Mouse (Mus musculus) myocyte (in vitro differentiated cells): Measurements from ENCODE around the gene Hdgfl2.

Experiments
- E2F4 ChIP-seq: IDR thresholded peaks from one replicate; pipeline ENCODE4 v1.6.1; 2011; ENCODE audit warnings: mild to moderate bottlenecking, control low read depth, moderate library complexity; ENCODE audit not compliant: insufficient read depth
- MAX ChIP-seq: IDR thresholded peaks from one replicate; pipeline ENCODE4 v1.6.1; 2011; ENCODE audit warnings: low read depth, mild to moderate bottlenecking, control low read depth
- MYOG ChIP-seq, 3 experiments: IDR thresholded peaks; one replicate each; pipeline ENCODE4 v1.6.1; 2011; ENCODE audit warnings: control low read depth in 2 of 3, low read depth in 2 of 3, mild to moderate bottlenecking in 2 of 3; ENCODE audit not compliant: insufficient read length in 2 of 3, control insufficient read depth in 1 of 3, insufficient read depth in 1 of 3
- POLR2A ChIP-seq: IDR thresholded peaks from one replicate; pipeline ENCODE4 v1.6.1; 2011; ENCODE audit warnings: low read depth, mild to moderate bottlenecking, control low read depth, moderate library complexity; ENCODE audit not compliant: insufficient read length
- TCF3 ChIP-seq: IDR thresholded peaks from one replicate; pipeline ENCODE4 v1.6.1; 2011; ENCODE audit warnings: low read depth, control low read depth; ENCODE audit not compliant: insufficient read length

DNA sequence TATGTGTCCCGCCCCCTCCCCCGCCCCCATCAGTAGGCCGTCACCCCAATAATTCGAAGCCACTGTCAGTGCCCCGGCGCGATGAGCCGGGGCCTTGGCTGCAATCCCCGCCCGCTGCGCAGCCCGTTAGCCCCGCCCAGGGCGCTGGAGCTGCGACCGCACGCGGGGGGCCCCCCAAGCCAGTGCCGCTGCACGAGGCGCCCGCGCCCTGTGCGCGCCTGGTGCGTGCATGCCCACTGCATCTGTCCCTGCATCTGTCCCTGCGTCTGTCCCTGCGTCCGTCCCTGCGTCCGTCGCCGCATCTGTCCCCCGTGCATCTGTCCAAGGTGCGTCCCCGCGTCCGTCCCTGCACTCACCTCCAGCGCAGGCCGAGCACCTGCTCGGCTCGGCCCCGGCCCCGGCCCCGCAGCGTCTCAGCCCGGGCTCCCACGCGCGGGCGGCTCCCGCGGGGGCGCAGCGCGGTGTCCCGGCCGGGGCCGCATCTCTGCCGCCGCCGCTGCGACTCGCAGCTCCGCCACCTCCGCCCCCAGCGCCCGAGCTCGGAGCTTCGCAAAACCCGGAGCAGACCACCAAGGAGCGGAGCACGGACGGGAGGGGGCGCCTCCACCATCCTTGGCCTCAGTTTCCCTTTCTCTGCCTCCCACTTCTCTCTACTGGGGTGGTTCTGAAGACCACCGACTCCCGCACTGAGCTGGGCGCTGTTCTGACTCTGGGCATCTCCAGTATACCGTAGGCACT lies 60.6 kb downstream of the Hdgfl2 start, which contains the start of gene Sema6b:
- TF ChIP-seq E2F4 = no peak
- TF ChIP-seq POLR2A = no peak
- TF ChIP-seq MAX = no peak
- peak; percentile 36 for TF ChIP-seq TCF3
- peak in 2 of 3 experiments; percentile 68 to 71 for TF ChIP-seq MYOG (IDR thresholded peaks at IDR 0.05; ENCODE audit: control insufficient read depth in 1 of 3, insufficient read depth in 1 of 3, insufficient read length in 2 of 3, low read depth in 2 of 3)
